Mouse (Mus musculus) bone marrow, adult 2 months (tissue): ENCODE measurements around the gene Rab34.

Experiments used
- CTCF ChIP-seq: fragments of 200-500 bp; IDR thresholded peaks from 2 replicates; pipeline ENCODE4 v1.5.1; 2011; ENCODE audit warnings: low read length, control low read depth; ENCODE audit not compliant: control insufficient read depth, insufficient read depth
- POLR2A ChIP-seq: fragments of 200-500 bp; IDR thresholded peaks from 2 replicates; pipeline ENCODE4 v1.6.1; 2011; ENCODE audit warnings: low read depth, mild to moderate bottlenecking, control low read depth, low read length, borderline replicate concordance; ENCODE audit not compliant: control insufficient read depth

- no peak for TF ChIP-seq CTCF
- no peak for TF ChIP-seq POLR2A
These were observed 16.1 kb downstream of the Rab34 start for GRCm38 (mm10) chr11:78204287-78204686.
